8 mouse cellular contexts compared by ENCODE assay signal in genomic region chr7:138840594-138841021, GRCm38 (mm10). TPM values are rescaled to one million over a fixed set of nuclear protein-coding genes. Genes with fewer than 3 reads are reported as not detected.
DNase-seq lines count a peak whose midpoint lies in the region; ATAC-seq and TF ChIP-seq lines count a peak whose summit lies in the region.

No protein-coding gene starts in this region.

- H3K27ac ChIP-seq in ES-E14 (ENCODE audit: insufficient read depth, low read depth, low read length, poor library complexity, severe bottlenecking): no peak overlapping the region
- H3K27ac ChIP-seq in lung, embryonic 14.5 days (ENCODE audit: low read depth): no peak overlapping the region

- no peak overlapping the region for H3K4me3 ChIP-seq in ES-E14 (ENCODE audit: insufficient read depth in 1 of 2, low read depth in 1 of 2, low read length in 2 of 2, poor library complexity in 1 of 2, severe bottlenecking in 1 of 2)
- H3K4me3 ChIP-seq in lung, embryonic 14.5 days (ENCODE audit: low read depth, low read length): no peak overlapping the region

- peak; percentile 68 for DNase-seq in ES-E14 (ENCODE audit: low read depth, low spot score)
- peak; percentile 93 for DNase-seq in brain, adult 2 months (ENCODE audit: low read depth, low spot score)
- peak; percentile 60 for DNase-seq in fibroblast of lung, adult 2 months (ENCODE audit: low read depth)
- peak; percentile 85 to 90 for DNase-seq in heart, postnatal 10 days
- peak; percentile 89 for DNase-seq in layer of hippocampus, adult 11-12 months (ENCODE audit: low spot score)
- DNase-seq in lung, embryonic 14.5 days: peak; percentile 89
- peak; percentile 90 to 93 for DNase-seq in right cerebral cortex, adult 2 months (ENCODE audit: low spot score in 2 of 2)
- DNase-seq in urinary bladder, postnatal 36 days (ENCODE audit: low spot score in 2 of 2): peak; percentile 65 to 79

- no peaks in the 10 kb centered on the region for H3K27me3 ChIP-seq in lung, embryonic 14.5 days (ENCODE audit: insufficient read depth, low read length)

- TF ChIP-seq CTCF in lung, embryonic 14.5 days (IDR thresholded peaks at IDR 0.05; ENCODE audit: low read depth): peak; percentile 83

- H3K36me3 ChIP-seq in ES-E14 (ENCODE audit: control insufficient read depth, insufficient read depth, low read length, poor library complexity, severe bottlenecking): peaks cover 16% of the 10 kb centered on the region
- peaks cover 8% of the 10 kb centered on the region; the same call in 1 of the 2 replicates for H3K36me3 ChIP-seq in lung, embryonic 14.5 days (ENCODE audit: insufficient read depth)

- WGBS in lung, embryonic 14.5 days: 32% methylated on average over 4 of the region's 4 CpGs

- H3K4me1 ChIP-seq in ES-E14 (ENCODE audit: control insufficient read depth in 2 of 2, insufficient read depth in 2 of 2, low read length in 2 of 2, poor library complexity in 1 of 2): peaks cover 2 to 10% of the 10 kb centered on the region in 2 experiments; a peak in 3 of 4 replicates
- 0 out of 2 replicates have a peak, but pooled peaks cover 5% of the 10 kb centered on the region for H3K4me1 ChIP-seq in lung, embryonic 14.5 days (ENCODE audit: insufficient read depth)

- in situ Hi-C loops in ES-E14 (cut with MboI; ENCODE audit: low sequenced_read_pairs in 2 of 2, unreplicated experiment in 2 of 2): loop anchor here in 1 of 2 experiments (5.0 to 25.0 kb wide), 2 partner anchors 82 to 1353 kb away; no protein-coding TSS in a partner anchor

- H3K4me2 ChIP-seq in lung, embryonic 14.5 days: no peak overlapping the region

- intact Hi-C loops in heart, postnatal 10 days (cut with DNase I): loop anchor here (1.0 to 10.0 kb wide), 2 partner anchors 84 to 364 kb away; no protein-coding TSS in a partner anchor

- H3K9me3 ChIP-seq in ES-E14 (ENCODE audit: control insufficient read depth, insufficient read depth, low read depth, low read length): no peaks in the 10 kb centered on the region
- H3K9me3 ChIP-seq in lung, embryonic 14.5 days (ENCODE audit: low read depth, low read length): no peaks in the 10 kb centered on the region

- peak overlapping the region; percentile 40; the same call in 1 of the 2 replicates for H3K9ac ChIP-seq in ES-E14 (ENCODE audit: insufficient read depth, low read depth, low read length, poor library complexity, severe bottlenecking)
- H3K9ac ChIP-seq in lung, embryonic 14.5 days: no peak overlapping the region

- peak; percentile 45 for ATAC-seq in lung, embryonic 14.5 days (ENCODE audit: insufficient read depth)

TF ChIP-seq in ES-E14, 5 proteins besides CTCF, POLR2A, EP300 and RAD21:
- TF ChIP-seq ZC3H11A (IDR thresholded peaks at IDR 0.05; ENCODE audit: borderline replicate concordance, low read depth, low read length) (peak; percentile 66; the same call in 1 of the 2 replicates), HCFC1 (IDR thresholded peaks at IDR 0.05; ENCODE audit: borderline replicate concordance, insufficient read depth, low read length) (no peak)

RNA-seq across cellular contexts. Expression of gene Ppp2r2d, which starts 5.3 kb away (rescaled TPM):
- 96.6 and 110 TPM in 2 replicates for total RNA-seq in ES-E14 (2012; rRNA removed)
- total RNA-seq in heart, postnatal 10 days (2021): 10 to 100 TPM; 47.2 to 52.3 TPM
- polyA plus RNA-seq in lung, embryonic 14.5 days (2014; fragmentation: Nextera tagmentation; extraction: Ambion mirVana): 49.8 and 50.9 TPM in 2 replicates

RNA-seq across cellular contexts. Expression of gene Mapk1ip1, which starts 5.5 kb away (rescaled TPM):
- total RNA-seq in ES-E14 (2012; rRNA removed): 11.0 and 13.3 TPM in 2 replicates
- 10 to 100 TPM; 17.6 to 19.2 TPM for total RNA-seq in heart, postnatal 10 days (2021)
- 10.4 and 11.3 TPM in 2 replicates for polyA plus RNA-seq in lung, embryonic 14.5 days (2014; fragmentation: Nextera tagmentation; extraction: Ambion mirVana)
